Mouse (Mus musculus): ENCODE measurements around the gene Il12b.
A peak's percentile ranks its signal among the peaks of the same experiment; 100 is the strongest.

The Il12b gene

GRCm38 (mm10) chr11:44399763-44400162 is at the start of gene Il12b:
Il12b (plus strand) TSS chr11:44400063.
- DNase-seq (ENCODE audit: low read depth), result no peak

GRCm38 (mm10) chr11:44354860-44355470 is 44.9 kb upstream of the Il12b start:
- DNase-seq (ENCODE audit: low read depth), result no peak

GRCm38 (mm10) chr11:44356171-44356570 is 43.7 kb upstream of the Il12b start:
- no peak for DNase-seq (ENCODE audit: low read depth)

GRCm38 (mm10) chr11:44364536-44364935 is 35.3 kb upstream of the Il12b start:
- DNase-seq (ENCODE audit: low read depth), result no peak

- peak; percentile 81 for DNase-seq (ENCODE audit: low read depth)
Measured at GRCm38 (mm10) chr11:44367711-44368110, 32.2 kb upstream of the Il12b start.

- DNase-seq (ENCODE audit: low read depth), result no peak
Measured at GRCm38 (mm10) chr11:44372856-44373255, 27.0 kb upstream of the Il12b start.

GRCm38 (mm10) chr11:44377879-44378278 is 22.0 kb upstream of the Il12b start:
- DNase-seq (ENCODE audit: low read depth), result no peak

GRCm38 (mm10) chr11:44380432-44381051 is 19.3 kb upstream of the Il12b start:
- DNase-seq (ENCODE audit: low read depth), result no peak

GRCm38 (mm10) chr11:44382200-44382599 is 17.7 kb upstream of the Il12b start:
- DNase-seq (ENCODE audit: low read depth), result no peak

- DNase-seq (ENCODE audit: low read depth), result no peak
Measured at GRCm38 (mm10) chr11:44387031-44387430, 12.8 kb upstream of the Il12b start.

GRCm38 (mm10) chr11:44389993-44390701 is 9.7 kb upstream of the Il12b start:
- DNase-seq (ENCODE audit: low read depth), result peak; percentile 30

GRCm38 (mm10) chr11:44393101-44393810 is 6.6 kb upstream of the Il12b start:
- DNase-seq (ENCODE audit: low read depth), result no peak

GRCm38 (mm10) chr11:44395401-44395800 is 4.5 kb upstream of the Il12b start:
- DNase-seq (ENCODE audit: low read depth), result no peak

GRCm38 (mm10) chr11:44397551-44397950 is 2.3 kb upstream of the Il12b start:
- peak; percentile 20 for DNase-seq (ENCODE audit: low read depth)

GRCm38 (mm10) chr11:44398356-44398755 is 1.5 kb upstream of the Il12b start:
- no peak for DNase-seq (ENCODE audit: low read depth)

GRCm38 (mm10) chr11:44398782-44399225 is 1.1 kb upstream of the Il12b start:
- no peak for DNase-seq (ENCODE audit: low read depth)

GRCm38 (mm10) chr11:44401635-44402548 is 2.0 kb downstream of the Il12b start:
- peak; percentile 56 for DNase-seq (ENCODE audit: low read depth)

- no peak for DNase-seq (ENCODE audit: low read depth)
Measured at GRCm38 (mm10) chr11:44405113-44405512, 5.2 kb downstream of the Il12b start.

- DNase-seq (ENCODE audit: low read depth), result no peak
Measured at GRCm38 (mm10) chr11:44405961-44406360, 6.1 kb downstream of the Il12b start.

- no peak for DNase-seq (ENCODE audit: low read depth)
Measured at GRCm38 (mm10) chr11:44406457-44406856, 6.6 kb downstream of the Il12b start.

- DNase-seq (ENCODE audit: low read depth), result no peak
Measured at GRCm38 (mm10) chr11:44408626-44409025, 8.8 kb downstream of the Il12b start.

Measured in NIH3T3 (cell line).